Mouse (Mus musculus) small intestine, adult 2 months (tissue): Measurements from ENCODE around the gene Olfr156. TPM values are rescaled to one million over a fixed set of nuclear protein-coding genes. Genes with fewer than 3 reads are reported as not detected.

Source experiments
- H3K27ac ChIP-seq: fragments of 200-500 bp; 2 replicates; pipeline ENCODE4 v1.5.1; 2012; ENCODE audit warnings: low read depth, low read length, control low read depth, inconsistent platforms; ENCODE audit not compliant: insufficient read depth
- H3K27me3 ChIP-seq: fragments of 200-500 bp; 2 replicates; pipeline ENCODE4 v1.6.1; 2012; ENCODE audit warnings: mild to moderate bottlenecking, moderate library complexity, low read length, inconsistent platforms; ENCODE audit not compliant: control insufficient read depth, insufficient read depth
- H3K36me3 ChIP-seq: fragments of 200-500 bp; 2 replicates; pipeline ENCODE4 v1.6.1; 2012; ENCODE audit warnings: mild to moderate bottlenecking, low read length, control low read depth, inconsistent platforms; ENCODE audit not compliant: control insufficient read depth, insufficient read depth
- H3K4me1 ChIP-seq: fragments of 200-500 bp; 2 replicates; pipeline ENCODE4 v1.6.1; 2012; ENCODE audit warnings: low read length, inconsistent platforms, mixed read lengths; ENCODE audit not compliant: control insufficient read depth, insufficient read depth, insufficient read length
- H3K4me3 ChIP-seq: fragments of 200-500 bp; 2 replicates; pipeline ENCODE4 v1.5.1; 2012; ENCODE audit warnings: low read depth, mild to moderate bottlenecking, control low read depth, inconsistent platforms, low read length, moderate library complexity
- CTCF ChIP-seq: fragments of 200-500 bp; IDR thresholded peaks from 2 replicates; pipeline ENCODE4 v1.5.1; 2012; ENCODE audit warnings: low read depth, mild to moderate bottlenecking, control low read depth, inconsistent platforms, low read length, moderate library complexity, mixed read lengths; ENCODE audit not compliant: insufficient replicate concordance, insufficient read length; ENCODE audit errors: extremely low read depth
- POLR2A ChIP-seq: fragments of 200-500 bp; IDR thresholded peaks from 2 replicates; pipeline ENCODE4 v1.6.1; 2012; ENCODE audit warnings: low read depth, mild to moderate bottlenecking, control low read depth, inconsistent platforms, low read length, moderate library complexity
- WGBS: fragments of 180-500 bp; shearing (Covaris S2); methylation state at CpG from one replicate; pipeline ENCODE4 v1.1.7; 2018; 5-methylcytosine and 5-hydroxymethylcytosine counted together
- polyA plus RNA-seq: library from polyadenylated mRNA; depleted of rRNA; stranded (reverse); fragments of >200 nt; gene quantifications from 2 replicates; pipeline ENCODE4 v1.2.3, GENCODE M21; 2012; rRNA removed

Olfr156 gene
- not detected in 2 replicates for polyA plus RNA-seq

DNA sequence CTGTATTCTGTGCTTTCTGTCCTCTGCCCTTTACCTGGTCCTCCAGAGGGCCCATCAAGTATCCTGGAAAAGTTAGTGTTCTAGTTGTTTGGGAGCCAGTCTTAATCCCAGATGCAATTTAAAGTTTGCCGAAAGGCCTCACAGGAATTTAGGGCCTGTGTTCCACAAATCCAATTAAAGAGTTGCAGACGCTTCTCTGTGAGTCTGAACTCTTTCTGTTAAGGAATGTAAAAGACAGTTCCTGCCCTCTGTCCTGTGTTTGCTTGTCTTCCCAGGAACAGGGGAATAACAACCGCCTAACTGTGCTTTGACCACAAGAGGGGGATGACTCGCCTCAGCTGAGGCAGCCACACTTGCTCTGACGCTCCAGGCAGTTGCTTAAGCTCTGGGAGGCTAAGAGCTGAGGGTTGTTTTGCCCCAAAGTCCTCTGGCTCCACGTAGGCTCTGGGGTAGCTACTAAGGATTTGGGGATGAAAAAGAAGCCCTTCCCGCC is at the start of gene Olfr156:
TSS of gene Olfr156 (minus strand) at position 51 of the 493 bp plus-strand sequence.
- Histone ChIP-seq H3K27ac (no peak within 1 kb of the TSS), H3K27me3 (no peaks in the 10 kb centered on the region), H3K36me3 (no peaks in the 10 kb centered on the region), H3K4me1 (no peaks in the 10 kb centered on the region), H3K4me3 (no peak within 1 kb of the TSS)
- TF ChIP-seq POLR2A, result no peak
- peak; percentile 32; the same call in 1 of the 2 replicates for TF ChIP-seq CTCF
- WGBS, result 23% methylated on average over 7 of the region's 7 CpGs

DNA sequence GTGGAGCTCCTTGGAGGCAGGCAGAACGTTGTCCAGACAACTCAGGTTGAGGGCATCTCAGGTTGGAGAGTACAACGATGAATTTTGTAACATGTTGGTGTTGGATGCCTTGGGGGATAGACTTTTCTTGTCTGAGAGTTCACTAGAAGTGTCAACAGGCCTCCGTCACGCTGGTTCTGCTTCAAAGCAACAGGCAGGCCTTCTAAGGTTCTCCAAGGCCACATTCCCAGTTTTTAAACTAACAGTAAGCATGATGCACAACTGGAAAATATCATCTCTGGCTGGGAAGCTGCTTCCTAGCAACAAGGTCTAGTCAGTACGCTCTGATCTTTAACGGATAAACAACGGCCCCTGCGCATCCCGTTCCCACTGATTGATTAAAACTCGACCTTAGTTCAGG is 46.1 kb upstream of the Olfr156 start:
- TF ChIP-seq POLR2A, result no peak
- no peak for TF ChIP-seq CTCF
- WGBS, result 87% methylated on average over 10 of the region's 10 CpGs
- no peaks in the 10 kb centered on the region for H3K4me1 ChIP-seq
- H3K36me3 ChIP-seq, result no peaks in the 10 kb centered on the region
- H3K27me3 ChIP-seq, result no peaks in the 10 kb centered on the region
- H3K27ac ChIP-seq, result no peak overlapping the region
- no peak overlapping the region for H3K4me3 ChIP-seq

DNA sequence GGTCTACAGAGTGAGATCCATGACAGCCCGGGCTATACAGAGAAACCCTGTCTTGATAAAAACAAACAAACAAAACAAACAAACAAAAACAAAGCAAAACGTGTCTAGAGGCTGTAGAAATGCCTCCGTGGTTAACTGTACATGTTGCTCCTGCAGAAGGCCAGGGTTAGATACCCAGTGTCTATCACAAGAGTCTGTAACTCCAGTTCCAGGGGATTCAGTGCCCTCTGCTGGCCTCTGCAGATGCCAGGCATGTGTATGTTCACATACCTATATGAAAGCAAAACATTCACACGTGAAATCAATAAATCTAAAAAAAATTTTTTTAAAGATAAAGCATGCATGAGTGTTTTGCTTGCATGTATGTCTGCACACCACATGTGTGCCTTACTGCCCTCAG is 39.6 kb upstream of the Olfr156 start:
- TF ChIP-seq POLR2A (no peak), CTCF (no peak)
- Histone ChIP-seq H3K36me3 (no peaks in the 10 kb centered on the region), H3K27ac (no peak overlapping the region), H3K27me3 (no peaks in the 10 kb centered on the region), H3K4me3 (no peak overlapping the region), H3K4me1 (no peaks in the 10 kb centered on the region)
- 54% methylated on average over 4 of the region's 4 CpGs for WGBS

DNA sequence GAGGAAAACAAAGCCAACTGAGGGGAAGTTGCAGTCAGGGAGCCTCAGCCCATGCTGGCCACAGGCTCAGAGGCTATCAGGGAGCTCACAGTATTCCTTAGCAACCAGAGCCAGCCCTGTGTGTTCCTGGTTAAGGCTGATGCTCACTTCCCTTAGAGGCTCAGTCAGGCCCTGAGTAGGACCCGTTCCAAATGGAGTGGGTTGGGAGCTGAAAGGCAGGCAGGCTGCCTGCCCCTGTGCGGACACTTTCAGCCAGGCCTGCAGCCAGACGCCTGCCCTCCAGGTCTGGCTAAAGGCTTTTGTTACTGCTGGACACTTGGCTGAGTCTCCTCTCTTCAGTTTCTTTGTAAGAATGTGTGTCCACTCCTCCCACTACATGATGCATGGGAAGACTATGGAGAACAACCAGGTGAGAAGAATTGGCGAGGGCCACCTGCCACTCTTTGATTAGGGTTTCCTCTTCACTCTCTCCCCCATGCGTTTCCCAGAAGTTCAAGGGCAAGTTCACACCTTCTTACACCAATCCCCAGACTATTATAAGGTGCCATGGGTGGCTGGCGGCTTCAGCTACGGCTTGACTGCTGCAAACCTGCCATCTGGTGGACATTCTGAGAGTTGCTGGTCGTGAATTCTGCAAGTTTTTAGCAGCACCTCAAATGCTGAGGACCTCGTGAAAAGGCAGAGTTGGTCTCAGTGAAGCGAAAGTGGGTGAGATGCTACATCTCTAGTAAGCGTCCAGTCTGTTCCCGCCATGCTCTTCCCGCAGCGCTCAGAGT is 37.2 kb upstream of the Olfr156 start:
- H3K4me1 ChIP-seq, result no peaks in the 10 kb centered on the region
- no peak overlapping the region for H3K4me3 ChIP-seq
- no peak overlapping the region for H3K27ac ChIP-seq
- 18% methylated on average over 14 of the region's 14 CpGs for WGBS
- no peaks in the 10 kb centered on the region for H3K36me3 ChIP-seq
- TF ChIP-seq POLR2A, result no peak
- TF ChIP-seq CTCF, result peak; percentile 81; the same call in 1 of the 2 replicates
- H3K27me3 ChIP-seq, result no peaks in the 10 kb centered on the region

- Histone ChIP-seq H3K36me3 (no peaks in the 10 kb centered on the region), H3K4me1 (no peaks in the 10 kb centered on the region), H3K27ac (no peak overlapping the region), H3K27me3 (no peaks in the 10 kb centered on the region), H3K4me3 (no peak overlapping the region)
- 73% methylated on average over 10 of the region's 10 CpGs for WGBS
- TF ChIP-seq CTCF (no peak), POLR2A (no peak)
These were observed 36.2 kb upstream of the Olfr156 start for GRCm38 (mm10) chr4:43859886-43860285.

DNA sequence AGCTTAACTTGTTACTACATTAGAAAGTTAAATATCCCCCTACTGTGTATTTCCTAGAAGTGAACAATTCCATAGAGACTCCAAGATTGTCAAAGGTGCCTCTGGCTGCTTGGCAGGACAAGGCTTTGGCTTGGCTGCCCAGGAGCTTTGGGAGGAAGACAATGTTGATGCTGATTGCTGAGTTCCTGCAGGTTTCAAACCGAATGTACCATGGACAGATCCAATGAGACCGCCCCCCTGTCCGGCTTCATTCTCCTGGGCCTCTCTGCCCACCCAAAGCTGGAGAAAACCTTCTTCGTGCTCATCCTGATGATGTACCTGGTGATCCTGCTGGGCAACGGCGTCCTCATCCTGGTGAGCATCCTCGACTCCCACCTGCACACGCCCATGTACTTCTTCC is 30.4 kb upstream of the Olfr156 start:
- Histone ChIP-seq H3K27ac (no peak overlapping the region), H3K27me3 (no peaks in the 10 kb centered on the region), H3K4me1 (no peaks in the 10 kb centered on the region), H3K36me3 (no peaks in the 10 kb centered on the region), H3K4me3 (no peak overlapping the region)
- TF ChIP-seq CTCF, result no peak
- TF ChIP-seq POLR2A, result no peak
- WGBS, result 71% methylated on average over 8 of the region's 8 CpGs

GRCm38 (mm10) chr4:43851265-43851664 is 27.6 kb upstream of the Olfr156 start, which contains the start of gene Olfr155:
TSS of gene Olfr155 (plus strand) at chr4:43851565.
- Histone ChIP-seq H3K4me3 (no peak within 1 kb of the TSS), H3K36me3 (no peaks in the 10 kb centered on the region), H3K27ac (no peak within 1 kb of the TSS), H3K27me3 (no peaks in the 10 kb centered on the region), H3K4me1 (no peaks in the 10 kb centered on the region)
- TF ChIP-seq POLR2A (no peak), CTCF (no peak)
- WGBS, result 85% methylated on average over 6 of the region's 6 CpGs
